In genomic region chr11:115696471-115696870, GRCm38 (mm10) we compare ENCODE assay signal across 11 mouse cellular contexts. TPM values are rescaled to one million over a fixed set of nuclear protein-coding genes. Genes with fewer than 3 reads are reported as not detected.
DNase-seq lines count a peak whose midpoint lies in the region; ATAC-seq and TF ChIP-seq lines count a peak whose summit lies in the region.
"Had no signal": no experiment of that assay in that cellular context is flagged by ENCODE, and none has a peak within 500 bp of the region (broad histone marks: within the 10 kb centered on the region; RNA-seq: fewer than 3 reads in every experiment).

No protein-coding gene starts in this region.

- WGBS in heart, adult 2 months, result 30% methylated on average over 4 of the region's 4 CpGs
- 54% methylated on average over 4 of the region's 4 CpGs for WGBS in kidney, postnatal 0 days
- 69% methylated on average over 4 of the region's 4 CpGs for WGBS in liver, embryonic 15.5 days (ENCODE audit: insufficient replicate concordance)

- no peak for ATAC-seq in kidney, postnatal 0 days (replicated peaks; ENCODE audit: low FRiP score, low read depth)
- no peak for ATAC-seq in liver, embryonic 15.5 days (ENCODE audit: insufficient read depth)
- ATAC-seq: midbrain, embryonic 16.5 days had no signal

- no peak overlapping the region for H3K4me2 ChIP-seq in kidney, postnatal 0 days (ENCODE audit: low read length)
- no peak overlapping the region for H3K4me2 ChIP-seq in liver, embryonic 15.5 days

- H3K4me1 ChIP-seq in heart, adult 2 months (ENCODE audit: control insufficient read depth, insufficient read depth, low read length), result peaks cover 29% of the 10 kb centered on the region
- H3K4me1 ChIP-seq in kidney, postnatal 0 days (replicated peaks; ENCODE audit: insufficient read depth, low read length), result peaks cover 10% of the 10 kb centered on the region; the same call in 1 of the 2 replicates
- H3K4me1 ChIP-seq in liver, embryonic 15.5 days (replicated peaks), result peaks cover 77% of the 10 kb centered on the region

- peaks cover 6% of the 10 kb centered on the region for H3K79me2 ChIP-seq in heart, adult 2 months (replicated peaks; ENCODE audit: control insufficient read depth, insufficient read depth, low read length)
- H3K79me2 ChIP-seq in C2C12 (ENCODE audit: control insufficient read depth, insufficient read depth), result peaks cover 100% of the 10 kb centered on the region

- peak overlapping the region; percentile 31; the same call in 1 of the 2 replicates for H3K9ac ChIP-seq in heart, adult 2 months (ENCODE audit: low read depth, low read length)
- H3K9ac ChIP-seq in kidney, postnatal 0 days (ENCODE audit: low read depth, low read length), result no peak overlapping the region
- H3K9ac ChIP-seq in liver, embryonic 15.5 days, result no peak overlapping the region

- H3K27me3 ChIP-seq in heart, adult 2 months (ENCODE audit: control insufficient read depth, insufficient read depth, low read length), result no peaks in the 10 kb centered on the region
- H3K27me3 ChIP-seq in kidney, postnatal 0 days (ENCODE audit: insufficient read depth, low read length), result no peaks in the 10 kb centered on the region
- no peaks in the 10 kb centered on the region for H3K27me3 ChIP-seq in C2C12 (ENCODE audit: control insufficient read depth, insufficient read depth, insufficient read length)
- H3K27me3 ChIP-seq in liver, embryonic 15.5 days, result no peaks in the 10 kb centered on the region

- peak overlapping the region; percentile 35 for H3ac ChIP-seq in C2C12 (ENCODE audit: control insufficient read depth, insufficient read length, low read depth)

- no peak for TF ChIP-seq POLR2A in heart, adult 2 months (IDR thresholded peaks at IDR 0.05; ENCODE audit: insufficient read depth, low read depth, low read length)

- DNase-seq in heart, adult 2 months, result no peak
- no peak for DNase-seq in heart, postnatal 4 days
- DNase-seq in kidney, postnatal 0 days (ENCODE audit: low spot score), result peak; percentile 16
- no peak for DNase-seq in kidney, adult 11 months
- DNase-seq in urinary bladder, postnatal 25 days (ENCODE audit: low spot score), result no peak
- no peak for DNase-seq in embryo, embryonic 11 days
- DNase-seq: cerebellum, adult 9-11 months; kidney, adult 8-10 months had no signal

- peak overlapping the region; percentile 68 for H3K27ac ChIP-seq in heart, adult 2 months
- H3K27ac ChIP-seq in kidney, postnatal 0 days, result no peak overlapping the region
- H3K27ac ChIP-seq in liver, embryonic 15.5 days (replicated peaks), result peak overlapping the region; percentile 67; the same call in 1 of the 2 replicates

- peaks cover 42% of the 10 kb centered on the region for H3K36me3 ChIP-seq in heart, adult 2 months (ENCODE audit: control insufficient read depth, insufficient read depth, low read length)
- 0 out of 2 replicates have a peak, but pooled peaks cover 9% of the 10 kb centered on the region for H3K36me3 ChIP-seq in kidney, postnatal 0 days (ENCODE audit: insufficient read depth, low read length)
- peaks cover 8% of the 10 kb centered on the region for H3K36me3 ChIP-seq in C2C12 (ENCODE audit: control insufficient read depth, insufficient read depth)
- peaks cover 26% of the 10 kb centered on the region for H3K36me3 ChIP-seq in liver, embryonic 15.5 days (replicated peaks)

- no peaks in the 10 kb centered on the region for H3K9me3 ChIP-seq in kidney, postnatal 0 days (replicated peaks; ENCODE audit: low read length)
- H3K9me3 ChIP-seq in liver, embryonic 15.5 days (replicated peaks), result no peaks in the 10 kb centered on the region

- TF ChIP-seq EP300 in heart, adult 2 months (IDR thresholded peaks at IDR 0.05; ENCODE audit: insufficient read depth, low read depth, low read length), result no peak

- peaks cover 89% of the 10 kb centered on the region for H3K79me3 ChIP-seq in C2C12 (ENCODE audit: low read depth)

- H3K4me3 ChIP-seq in heart, adult 2 months, result no peak overlapping the region
- H3K4me3 ChIP-seq in kidney, postnatal 0 days (replicated peaks; ENCODE audit: low read depth, low read length), result no peak overlapping the region
- no peak overlapping the region for H3K4me3 ChIP-seq in C2C12 (ENCODE audit: insufficient read depth, poor library complexity, severe bottlenecking)
- no peak overlapping the region for H3K4me3 ChIP-seq in liver, embryonic 15.5 days (replicated peaks)

- intact Hi-C loops in heart, adult 2 months (cut with DNase I), result no loop called here

- TF ChIP-seq CTCF in heart, adult 2 months (IDR thresholded peaks at IDR 0.05), result no peak
- TF ChIP-seq CTCF in kidney, postnatal 0 days (IDR thresholded peaks at IDR 0.05; ENCODE audit: low read depth), result no peak
- no peak for TF ChIP-seq CTCF in C2C12 (IDR thresholded peaks at IDR 0.05; ENCODE audit: control insufficient read depth, insufficient read depth, insufficient read length)

TF ChIP-seq in C2C12, 6 proteins besides CTCF, POLR2A, EP300 and RAD21:
- no peak for TF ChIP-seq CEBPB (IDR thresholded peaks at IDR 0.05; ENCODE audit: low read depth)
- no peak for TF ChIP-seq MYOG (IDR thresholded peaks at IDR 0.05; ENCODE audit: control insufficient read depth, extremely low read depth, insufficient read length)
- TF ChIP-seq MAX (IDR thresholded peaks at IDR 0.05), result no peak
- TF ChIP-seq MYOD1 (IDR thresholded peaks at IDR 0.05; ENCODE audit: control insufficient read depth, insufficient read length, low read depth), result no peak
- TF ChIP-seq FOSL1 (IDR thresholded peaks at IDR 0.05; ENCODE audit: insufficient read depth, low read length, poor library complexity, severe bottlenecking), result no peak
- TF ChIP-seq USF1 (IDR thresholded peaks at IDR 0.05; ENCODE audit: low read depth), result no peak

RNA-seq across cellular contexts. Expression of gene Grb2, which starts 11.9 kb away (rescaled TPM):
- total RNA-seq in heart, adult 2 months (2021), result 100 to 1,000 TPM; 107 to 109 TPM
- 52.0 and 73.2 TPM in 2 replicates for polyA plus RNA-seq in heart, adult 2 months (2012; rRNA removed)
- 100 to 1,000 TPM; 119 to 134 TPM for total RNA-seq in heart, postnatal 4 days (2021)
- 69.9 and 72.8 TPM in 2 replicates for polyA plus RNA-seq in kidney, postnatal 0 days (2015; fragmentation: Nextera tagmentation; extraction: Ambion mirVana)
- polyA plus RNA-seq in C2C12 (2012; fragmentation: generic; extraction: Trizol), result 45.0 TPM
- polyA plus RNA-seq in liver, embryonic 15.5 days (2015; fragmentation: Nextera tagmentation; extraction: Ambion mirVana), result 53.4 and 55.8 TPM in 2 replicates
